Mouse (Mus musculus) liver, adult 2 months (tissue): ENCODE results near the gene Acyp1. TPM values are rescaled to one million over a fixed set of nuclear protein-coding genes. Genes with fewer than 3 reads are reported as not detected.

Experiments
- DNase-seq: peaks from one replicate; pipeline ENCODE4 v3.0.0-alpha.2; 2011; ENCODE audit warnings: low read depth, low spot score; ENCODE audit errors: extremely low read depth
- H3K27ac ChIP-seq: fragments of 200-500 bp; replicated peaks from 2 replicates; pipeline ENCODE4 v1.5.1; 2012; ENCODE audit warnings: low read depth, mild to moderate bottlenecking, control low read depth, inconsistent platforms, low read length; ENCODE audit not compliant: insufficient read depth
- H3K27me3 ChIP-seq: fragments of 200-500 bp; 2 replicates; pipeline ENCODE4 v1.6.1; 2012; ENCODE audit warnings: mild to moderate bottlenecking, moderate library complexity, low read length, inconsistent platforms; ENCODE audit not compliant: control insufficient read depth, insufficient read depth
- H3K36me3 ChIP-seq: fragments of 200-500 bp; 2 replicates; pipeline ENCODE4 v1.6.1; 2012; ENCODE audit warnings: low read length, inconsistent platforms; ENCODE audit not compliant: control insufficient read depth, insufficient read depth
- H3K4me1 ChIP-seq: fragments of 200-500 bp; 2 replicates; pipeline ENCODE4 v1.6.1; 2011; ENCODE audit warnings: low read length; ENCODE audit not compliant: control insufficient read depth, insufficient read depth
- H3K4me3 ChIP-seq: fragments of 200-500 bp; 2 replicates; pipeline ENCODE4 v1.5.1; 2011; ENCODE audit warnings: low read depth, mild to moderate bottlenecking, control low read depth, low read length, moderate library complexity; ENCODE audit not compliant: insufficient read depth
- H3K79me2 ChIP-seq: fragments of 200-500 bp; 2 replicates; pipeline ENCODE4 v1.6.1; 2012; ENCODE audit warnings: inconsistent platforms, mild to moderate bottlenecking, low read length, moderate library complexity; ENCODE audit not compliant: control insufficient read depth, insufficient read depth
- H3K9ac ChIP-seq: fragments of 200-500 bp; 2 replicates; pipeline ENCODE4 v1.6.1; 2012; ENCODE audit warnings: low read depth, mild to moderate bottlenecking, control low read depth, inconsistent platforms, low read length
- CTCF ChIP-seq: fragments of 200-500 bp; IDR thresholded peaks from 2 replicates; pipeline ENCODE4 v1.5.1; 2011; ENCODE audit warnings: low read depth, low read length, control low read depth
- POLR2A ChIP-seq: fragments of 200-500 bp; IDR thresholded peaks from 2 replicates; pipeline ENCODE4 v1.6.1; 2011; ENCODE audit warnings: low read length, control low read depth; ENCODE audit not compliant: insufficient read depth; ENCODE audit errors: extremely low read depth
- WGBS: fragments of 180-500 bp; shearing (Covaris S2); methylation state at CpG from one replicate; pipeline ENCODE4 v1.1.7; 2018; 5-methylcytosine and 5-hydroxymethylcytosine counted together
- polyA plus RNA-seq: library from polyadenylated mRNA; depleted of rRNA; stranded (reverse); fragments of >200 nt; gene quantifications from 2 replicates; pipeline ENCODE4 v1.2.3, GENCODE M21; 2012; rRNA removed
- total RNA-seq: library from RNA; depleted of rRNA; stranded (reverse); fragments of >200 nt; gene quantifications from 2 replicates; pipeline ENCODE4 v1.2.3, GENCODE M21; 2014; rRNA removed

Gene Acyp1
- total and polyA plus RNA-seq, 2 experiments, result 9.4 to 20.0 TPM

DNA sequence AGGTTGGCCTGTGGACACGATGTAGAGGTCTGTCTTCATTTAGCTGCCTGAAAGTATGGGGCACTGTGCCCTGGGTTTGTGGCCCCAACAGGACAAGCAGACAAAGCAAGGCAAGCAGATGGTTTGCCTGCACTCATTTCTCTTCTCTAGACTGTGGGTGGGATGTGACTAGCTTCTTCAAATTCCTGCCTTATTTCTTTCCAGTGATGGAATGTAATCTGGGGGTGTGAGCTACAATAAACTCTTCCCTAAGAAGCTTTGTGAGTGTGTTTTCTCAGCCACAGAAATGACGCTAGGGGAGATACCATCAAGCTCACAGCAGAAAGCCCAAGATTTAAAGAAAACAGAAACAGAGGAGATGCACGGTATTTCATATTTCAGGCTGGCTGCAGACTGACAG lies 36.2 kb downstream of the Acyp1 start:
- no peak for DNase-seq
- Histone ChIP-seq H3K27me3 (no peaks in the 10 kb centered on the region), H3K4me1 (no peaks in the 10 kb centered on the region), H3K27ac (no peak overlapping the region), H3K4me3 (no peak overlapping the region), H3K9ac (no peak overlapping the region), H3K79me2 (no peaks in the 10 kb centered on the region), H3K36me3 (peaks cover 9% of the 10 kb centered on the region)
- 93% methylated on average over 3 of the region's 3 CpGs for WGBS
- TF ChIP-seq POLR2A, result no peak
- no peak for TF ChIP-seq CTCF

DNA sequence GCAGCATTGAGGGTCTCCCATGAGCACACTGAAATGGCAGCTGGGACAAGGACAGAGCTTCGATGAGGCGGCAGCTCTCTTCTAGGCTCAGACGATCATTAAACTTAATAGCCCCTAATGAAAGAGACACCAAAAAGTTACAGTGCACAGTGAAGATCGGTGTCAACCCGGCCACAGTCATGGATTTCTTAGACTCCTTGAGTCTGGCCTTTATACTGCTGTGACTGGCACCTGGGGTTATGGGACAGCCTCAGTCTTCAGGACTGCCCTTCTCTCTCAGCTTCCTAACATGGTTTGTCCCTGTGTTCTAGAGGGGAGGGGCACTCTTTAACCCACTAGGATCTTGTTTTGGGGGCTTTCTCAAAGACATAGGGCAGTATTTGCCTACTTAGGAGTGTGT lies 50.7 kb downstream of the Acyp1 start:
- 95% methylated on average over 5 of the region's 5 CpGs for WGBS
- Histone ChIP-seq H3K27me3 (no peaks in the 10 kb centered on the region), H3K79me2 (no peaks in the 10 kb centered on the region), H3K36me3 (peaks cover 11% of the 10 kb centered on the region; the same call in 1 of the 2 replicates), H3K9ac (no peak overlapping the region), H3K27ac (no peak overlapping the region), H3K4me1 (no peaks in the 10 kb centered on the region), H3K4me3 (no peak overlapping the region)
- no peak for DNase-seq
- TF ChIP-seq POLR2A (no peak), CTCF (no peak)

DNA sequence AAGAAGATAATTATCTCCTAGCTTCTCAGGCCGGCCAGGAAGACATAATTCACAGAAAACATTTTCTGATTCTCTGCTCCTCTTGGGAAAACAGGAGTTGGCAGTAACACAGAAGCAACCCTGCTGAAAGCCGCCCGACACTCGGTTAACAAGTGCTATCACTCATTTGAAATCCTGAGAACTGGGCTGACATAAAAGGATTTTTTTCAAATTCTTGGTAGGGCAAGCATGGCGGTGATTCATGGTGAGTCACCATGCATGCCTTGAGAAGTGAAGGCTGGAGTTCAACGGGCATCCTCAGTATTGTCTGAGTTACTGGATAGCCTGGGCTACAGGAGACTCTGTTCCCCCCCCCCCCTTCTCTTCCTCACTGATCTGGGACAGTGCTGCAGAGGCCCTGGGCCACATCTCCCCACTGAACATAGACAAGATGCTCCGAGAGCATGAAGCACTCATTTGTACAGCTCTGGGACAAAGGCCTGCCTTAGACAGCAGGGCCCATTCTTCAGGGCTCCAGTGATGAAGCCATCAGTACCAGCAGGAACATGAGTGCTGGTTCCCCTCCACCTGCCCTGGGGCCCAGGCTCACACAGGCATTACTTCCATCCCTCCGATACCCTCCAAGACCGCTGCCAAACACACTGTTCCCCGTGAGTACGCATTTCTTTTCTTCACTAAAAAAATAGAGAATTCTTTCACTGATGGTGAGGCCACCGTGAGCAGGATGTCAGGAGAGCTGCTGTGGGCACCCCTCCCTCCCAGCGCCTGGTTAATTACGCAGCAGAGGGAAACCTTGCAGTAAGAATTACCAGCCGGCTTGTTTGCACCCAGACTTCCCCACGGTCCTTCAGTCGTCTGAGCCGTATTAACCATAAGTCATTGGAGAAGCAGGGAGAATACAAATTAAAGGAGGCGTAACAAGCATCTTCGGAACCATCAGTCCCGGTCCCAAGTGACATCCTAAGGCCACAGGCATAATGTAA lies 54.6 kb downstream of the Acyp1 start:
- no peak overlapping the region for H3K4me3 ChIP-seq
- H3K27ac ChIP-seq, result no peak overlapping the region
- no peak for DNase-seq
- H3K9ac ChIP-seq, result no peak overlapping the region
- no peaks in the 10 kb centered on the region for H3K4me1 ChIP-seq
- no peaks in the 10 kb centered on the region for H3K27me3 ChIP-seq
- 90% methylated on average over 21 of the region's 21 CpGs for WGBS
- peaks cover 9% of the 10 kb centered on the region; the same call in 1 of the 2 replicates for H3K36me3 ChIP-seq
- TF ChIP-seq CTCF (no peak), POLR2A (no peak)
- no peaks in the 10 kb centered on the region for H3K79me2 ChIP-seq

DNA sequence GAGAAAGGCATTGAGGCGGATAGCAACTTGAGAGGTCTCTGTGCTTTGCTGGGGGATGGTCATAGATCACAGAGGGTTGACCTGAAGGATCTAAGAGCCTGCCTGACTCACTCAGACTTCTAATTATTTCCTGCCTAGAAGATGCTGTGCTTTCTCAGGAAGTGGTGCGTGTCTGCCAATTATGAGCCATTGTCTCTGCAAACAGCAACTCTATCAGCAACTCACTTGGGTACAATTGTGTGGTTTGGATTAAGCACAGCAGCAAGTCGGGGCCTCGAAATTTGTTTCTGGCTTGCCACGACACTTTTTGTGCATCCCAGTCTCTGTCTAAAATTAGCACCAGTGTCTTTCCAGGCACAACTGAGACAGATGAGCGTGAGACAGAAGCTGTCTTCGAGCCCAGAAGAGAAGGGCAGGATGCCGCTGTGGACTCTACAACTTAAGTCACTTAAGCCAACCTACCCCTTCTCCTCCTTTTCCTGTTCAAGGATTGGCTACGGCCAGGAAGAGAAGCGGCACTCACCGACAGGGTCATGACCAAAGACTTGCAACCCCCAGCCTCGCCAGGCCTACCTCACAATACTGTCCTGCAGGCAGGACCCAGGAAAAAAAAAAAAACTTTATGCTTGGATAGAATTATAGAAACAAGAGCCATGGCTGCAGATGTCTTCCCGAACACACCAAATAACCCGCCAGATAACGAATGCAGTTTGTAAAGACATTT lies 60.2 kb downstream of the Acyp1 start:
- H3K9ac ChIP-seq, result no peak overlapping the region
- H3K4me3 ChIP-seq, result no peak overlapping the region
- H3K79me2 ChIP-seq, result no peaks in the 10 kb centered on the region
- no peak for TF ChIP-seq CTCF
- TF ChIP-seq POLR2A, result no peak
- H3K27ac ChIP-seq, result 0 out of 2 replicates have a peak overlapping the region, but pooled peaks have one; percentile 5
- H3K27me3 ChIP-seq, result no peaks in the 10 kb centered on the region
- H3K36me3 ChIP-seq, result peaks cover 9% of the 10 kb centered on the region; the same call in 1 of the 2 replicates
- 68% methylated on average over 15 of the region's 15 CpGs for WGBS
- H3K4me1 ChIP-seq, result no peaks in the 10 kb centered on the region
- no peak for DNase-seq

DNA sequence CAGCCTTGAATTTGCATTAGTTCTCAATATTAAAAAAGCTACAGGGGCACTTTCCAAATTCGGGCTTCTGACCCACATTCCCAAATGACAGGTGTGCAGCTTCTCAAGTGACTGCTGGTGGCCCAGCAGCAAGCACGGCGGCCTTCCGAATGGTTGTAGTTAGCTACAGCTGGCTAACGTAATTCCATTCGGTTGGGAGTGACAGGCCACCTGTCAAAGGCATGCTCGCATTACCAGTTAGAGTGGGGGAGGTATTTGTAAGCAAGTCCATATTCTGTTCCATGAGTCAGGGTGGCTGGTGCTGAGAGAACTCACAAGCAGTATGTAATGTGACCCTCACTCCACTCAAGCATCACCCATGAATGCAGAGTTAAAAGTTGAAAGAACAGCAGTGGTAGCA lies 61.0 kb downstream of the Acyp1 start:
- Histone ChIP-seq H3K79me2 (no peaks in the 10 kb centered on the region), H3K4me3 (no peak overlapping the region), H3K4me1 (no peaks in the 10 kb centered on the region), H3K27ac (no peak overlapping the region), H3K9ac (no peak overlapping the region), H3K27me3 (no peaks in the 10 kb centered on the region), H3K36me3 (peaks cover 14% of the 10 kb centered on the region; the same call in 1 of the 2 replicates)
- 86% methylated on average over 7 of the region's 7 CpGs for WGBS
- no peak for TF ChIP-seq CTCF
- no peak for TF ChIP-seq POLR2A
- no peak for DNase-seq

Other genes with a start within 250 kb of the Acyp1 start
- 1.8 and 1.9 TPM in 2 replicates for gene Prox2, start 177.7 kb downstream of the Acyp1 start, total RNA-seq
- gene Prox2, start 177.7 kb downstream of the Acyp1 start, polyA plus RNA-seq, result 1.3 and 1.5 TPM in 2 replicates
- 149 and 150 TPM in 2 replicates for gene Dlst, start 177.6 kb downstream of the Acyp1 start, total RNA-seq
- 111 and 112 TPM in 2 replicates for gene Dlst, start 177.6 kb downstream of the Acyp1 start, polyA plus RNA-seq
- 0.28 and 0.34 TPM in 2 replicates for gene Rps6kl1, start 137.2 kb downstream of the Acyp1 start, total RNA-seq
- gene Rps6kl1, start 137.2 kb downstream of the Acyp1 start, polyA plus RNA-seq, result 0.39 and 0.48 TPM in 2 replicates
- not detected in 2 replicates for gene Pgf, start 110.6 kb downstream of the Acyp1 start, total RNA-seq
- not detected in 2 replicates for gene Pgf, start 110.6 kb downstream of the Acyp1 start, polyA plus RNA-seq
- 17.9 and 23.1 TPM in 2 replicates for gene Eif2b2, start 69.0 kb downstream of the Acyp1 start, total RNA-seq
- gene Eif2b2, start 69.0 kb downstream of the Acyp1 start, polyA plus RNA-seq, result 37.0 and 54.8 TPM in 2 replicates
- gene Mlh3, start 17.8 kb downstream of the Acyp1 start, total RNA-seq, result 6.5 TPM in 2 replicates
- 2.8 and 3.3 TPM in 2 replicates for gene Mlh3, start 17.8 kb downstream of the Acyp1 start, polyA plus RNA-seq
- 0.87 and 0.92 TPM in 2 replicates for gene Zc2hc1c, start 153 bp upstream of the Acyp1 start, total RNA-seq
- gene Zc2hc1c, start 153 bp upstream of the Acyp1 start, polyA plus RNA-seq, result 0.48 and 0.57 TPM in 2 replicates
- 17.0 and 19.1 TPM in 2 replicates for gene Nek9, start 50.9 kb upstream of the Acyp1 start, total RNA-seq
- gene Nek9, start 50.9 kb upstream of the Acyp1 start, polyA plus RNA-seq, result 13.7 and 14.0 TPM in 2 replicates
- gene Tmed10, start 86.4 kb upstream of the Acyp1 start, total RNA-seq, result 44.3 and 57.3 TPM in 2 replicates
- gene Tmed10, start 86.4 kb upstream of the Acyp1 start, polyA plus RNA-seq, result 151 and 152 TPM in 2 replicates
- 0.67 and 1.2 TPM in 2 replicates for gene Fos, start 185.5 kb upstream of the Acyp1 start, total RNA-seq
- 0.49 and 0.65 TPM in 2 replicates for gene Fos, start 185.5 kb upstream of the Acyp1 start, polyA plus RNA-seq